Mouse (Mus musculus): ENCODE results near the gene Trub2. TPM values are rescaled to one million over a fixed set of nuclear protein-coding genes. Genes with fewer than 3 reads are reported as not detected.

Trub2 gene
- polyA plus RNA-seq, 1 experiment from 2014 or later: 38.4 TPM

- H3K4me2 ChIP-seq: no peak overlapping the region
- WGBS: 43% methylated on average over 5 of the region's 5 CpGs
- H3K4me3 ChIP-seq: no peak overlapping the region
- no peak overlapping the region for H3K9ac ChIP-seq
- ATAC-seq (ENCODE audit: borderline replicate concordance, extremely low read depth, low FRiP score, low TSS enrichment): no peak
- no peaks in the 10 kb centered on the region for H3K9me3 ChIP-seq
- H3K27me3 ChIP-seq: no peaks in the 10 kb centered on the region
- H3K27ac ChIP-seq: no peak overlapping the region
- peaks cover 4% of the 10 kb centered on the region; the same call in 1 of the 2 replicates for H3K4me1 ChIP-seq
- H3K36me3 ChIP-seq: peaks cover 33% of the 10 kb centered on the region
These were observed 48.9 kb downstream of the Trub2 start for GRCm38 (mm10) chr2:29739368-29739767.

GRCm38 (mm10) chr2:29738799-29739198, 49.5 kb downstream of the Trub2 start:
- Histone ChIP-seq H3K9ac (no peak overlapping the region), H3K27ac (no peak overlapping the region), H3K27me3 (no peaks in the 10 kb centered on the region), H3K4me1 (peaks cover 4% of the 10 kb centered on the region; the same call in 1 of the 2 replicates), H3K4me3 (no peak overlapping the region), H3K4me2 (no peak overlapping the region), H3K36me3 (peaks cover 36% of the 10 kb centered on the region), H3K9me3 (no peaks in the 10 kb centered on the region)
- ATAC-seq (ENCODE audit: borderline replicate concordance, extremely low read depth, low FRiP score, low TSS enrichment): no peak
- 47% methylated on average over 4 of the region's 4 CpGs for WGBS

GRCm38 (mm10) chr2:29737209-29737925, 50.9 kb downstream of the Trub2 start:
- no peaks in the 10 kb centered on the region for H3K27me3 ChIP-seq
- H3K27ac ChIP-seq: no peak overlapping the region
- H3K9me3 ChIP-seq: no peaks in the 10 kb centered on the region
- H3K9ac ChIP-seq: no peak overlapping the region
- no peak overlapping the region for H3K4me3 ChIP-seq
- peaks cover 41% of the 10 kb centered on the region for H3K36me3 ChIP-seq
- no peak for ATAC-seq (ENCODE audit: borderline replicate concordance, extremely low read depth, low FRiP score, low TSS enrichment)
- WGBS: 71% methylated on average over 12 of the region's 12 CpGs
- H3K4me2 ChIP-seq: no peak overlapping the region
- peaks cover 4% of the 10 kb centered on the region; the same call in 1 of the 2 replicates for H3K4me1 ChIP-seq

- WGBS: 71% methylated on average over 12 of the region's 12 CpGs
- no peak overlapping the region for H3K4me3 ChIP-seq
- no peak overlapping the region for H3K4me2 ChIP-seq
- ATAC-seq (ENCODE audit: borderline replicate concordance, extremely low read depth, low FRiP score, low TSS enrichment): peak; percentile 48
- no peaks in the 10 kb centered on the region for H3K27me3 ChIP-seq
- H3K9me3 ChIP-seq: no peaks in the 10 kb centered on the region
- H3K4me1 ChIP-seq: peaks cover 4% of the 10 kb centered on the region; the same call in 1 of the 2 replicates
- H3K9ac ChIP-seq: no peak overlapping the region
- peak overlapping the region; percentile 66; the same call in 1 of the 2 replicates for H3K27ac ChIP-seq
- peaks cover 51% of the 10 kb centered on the region for H3K36me3 ChIP-seq
These were observed 52.6 kb downstream of the Trub2 start for GRCm38 (mm10) chr2:29735708-29736107.

DNA sequence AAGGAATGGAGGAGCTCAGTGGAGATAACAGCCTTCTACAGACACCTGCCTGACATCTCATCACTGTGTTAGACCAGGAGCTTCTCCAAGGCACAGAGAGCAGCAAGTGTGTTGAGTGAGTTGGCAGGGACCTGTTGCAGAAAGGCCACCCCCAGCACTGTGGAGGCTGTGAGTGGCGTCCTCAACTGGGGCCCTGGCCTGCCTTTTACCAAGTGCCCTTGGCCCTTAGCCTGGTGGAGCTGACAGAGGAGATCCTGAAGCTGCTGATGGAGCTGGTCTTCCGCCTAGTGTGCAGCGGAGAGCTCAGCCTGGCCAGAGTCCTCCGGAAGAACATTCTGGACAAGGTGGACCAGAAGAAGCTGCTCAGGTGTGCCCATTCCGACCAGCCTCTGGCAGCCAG, 55.0 kb downstream of the Trub2 start:
- Histone ChIP-seq H3K27me3 (no peaks in the 10 kb centered on the region), H3K4me3 (no peak overlapping the region), H3K4me2 (no peak overlapping the region), H3K36me3 (peaks cover 62% of the 10 kb centered on the region), H3K4me1 (peaks cover 4% of the 10 kb centered on the region; the same call in 1 of the 2 replicates), H3K27ac (no peak overlapping the region), H3K9me3 (no peaks in the 10 kb centered on the region), H3K9ac (no peak overlapping the region)
- 94% methylated on average over 5 of the region's 5 CpGs for WGBS
- no peak for ATAC-seq (ENCODE audit: borderline replicate concordance, extremely low read depth, low FRiP score, low TSS enrichment)

GRCm38 (mm10) chr2:29732559-29732958, 55.7 kb downstream of the Trub2 start:
- 83% methylated on average over 10 of the region's 10 CpGs for WGBS
- H3K9me3 ChIP-seq: no peaks in the 10 kb centered on the region
- no peak overlapping the region for H3K9ac ChIP-seq
- ATAC-seq (ENCODE audit: borderline replicate concordance, extremely low read depth, low FRiP score, low TSS enrichment): no peak
- H3K4me3 ChIP-seq: no peak overlapping the region
- H3K4me1 ChIP-seq: peaks cover 4% of the 10 kb centered on the region; the same call in 1 of the 2 replicates
- H3K27ac ChIP-seq: no peak overlapping the region
- peaks cover 59% of the 10 kb centered on the region for H3K36me3 ChIP-seq
- no peak overlapping the region for H3K4me2 ChIP-seq
- H3K27me3 ChIP-seq: no peaks in the 10 kb centered on the region

DNA sequence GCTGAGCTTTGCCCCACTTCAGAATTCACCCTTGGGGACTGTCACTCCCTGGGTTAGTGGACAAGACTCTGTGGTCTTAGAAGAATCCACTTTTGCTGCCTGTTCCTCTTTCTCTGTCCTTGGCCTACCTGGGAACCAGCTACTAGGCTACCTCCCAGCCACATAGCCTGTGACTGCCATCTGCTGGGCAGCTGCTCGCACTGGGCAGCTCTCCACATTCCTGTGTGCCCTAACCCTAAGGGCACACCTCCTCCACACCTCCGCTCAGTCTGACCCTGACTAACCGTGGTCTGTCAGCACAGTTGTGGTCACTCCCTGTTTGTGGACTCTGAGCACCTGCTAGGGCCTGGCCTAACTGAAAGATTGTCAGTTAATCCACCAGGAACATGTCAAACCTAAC, 56.8 kb downstream of the Trub2 start:
- H3K27ac ChIP-seq: no peak overlapping the region
- no peak overlapping the region for H3K4me2 ChIP-seq
- H3K9ac ChIP-seq: no peak overlapping the region
- no peak overlapping the region for H3K4me3 ChIP-seq
- no peaks in the 10 kb centered on the region for H3K27me3 ChIP-seq
- peaks cover 55% of the 10 kb centered on the region for H3K36me3 ChIP-seq
- no peaks in the 10 kb centered on the region for H3K9me3 ChIP-seq
- 61% methylated on average over 3 of the region's 3 CpGs for WGBS
- ATAC-seq (ENCODE audit: borderline replicate concordance, extremely low read depth, low FRiP score, low TSS enrichment): no peak
- H3K4me1 ChIP-seq: peaks cover 4% of the 10 kb centered on the region; the same call in 1 of the 2 replicates

- Histone ChIP-seq H3K36me3 (peaks cover 51% of the 10 kb centered on the region), H3K27ac (no peak overlapping the region), H3K4me1 (no peaks in the 10 kb centered on the region), H3K4me2 (no peak overlapping the region), H3K27me3 (no peaks in the 10 kb centered on the region), H3K9me3 (no peaks in the 10 kb centered on the region), H3K4me3 (no peak overlapping the region), H3K9ac (no peak overlapping the region)
- no peak for ATAC-seq (ENCODE audit: borderline replicate concordance, extremely low read depth, low FRiP score, low TSS enrichment)
- WGBS: 35% methylated on average over 2 of the region's 2 CpGs
These were observed 58.8 kb downstream of the Trub2 start for GRCm38 (mm10) chr2:29729500-29729899.

DNA sequence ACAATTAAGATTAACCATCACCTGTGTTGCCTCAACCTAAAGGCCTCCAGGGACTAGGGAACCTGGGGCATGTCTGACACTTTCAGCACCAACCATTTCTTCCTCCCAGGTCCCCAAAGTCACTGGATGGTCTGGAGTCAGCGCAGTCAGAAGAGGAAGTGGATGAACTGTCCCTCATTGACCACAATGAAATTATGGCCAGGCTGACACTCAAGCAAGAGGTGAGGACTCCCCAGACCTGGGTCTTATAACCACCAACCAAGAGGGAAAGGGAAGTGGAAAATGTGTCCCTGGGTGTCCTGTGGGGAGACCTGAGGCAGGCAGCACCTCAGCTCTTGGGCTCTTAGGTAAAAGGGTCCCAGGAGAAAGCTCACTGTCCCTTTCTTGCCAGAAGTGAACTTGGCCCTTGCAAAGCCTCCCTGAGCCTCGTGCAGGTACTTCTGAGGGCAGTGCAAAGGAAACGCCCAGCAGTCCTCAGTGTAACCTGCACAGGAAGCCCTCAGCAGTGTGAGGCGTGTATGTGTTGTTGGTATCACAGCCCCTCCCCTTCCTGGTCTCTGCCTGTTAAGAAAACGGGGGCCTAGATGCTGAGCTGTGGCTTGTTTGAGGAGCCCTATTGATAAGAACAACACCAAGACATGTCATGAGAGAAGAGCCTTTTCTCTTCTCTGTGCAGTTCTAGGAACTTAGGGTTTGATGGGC, 63.5 kb downstream of the Trub2 start:
- Histone ChIP-seq H3K36me3 (peaks cover 35% of the 10 kb centered on the region), H3K4me1 (no peaks in the 10 kb centered on the region), H3K9ac (no peak overlapping the region), H3K9me3 (no peaks in the 10 kb centered on the region), H3K27ac (no peak overlapping the region), H3K4me2 (no peak overlapping the region), H3K4me3 (no peak overlapping the region), H3K27me3 (no peaks in the 10 kb centered on the region)
- ATAC-seq (ENCODE audit: borderline replicate concordance, extremely low read depth, low FRiP score, low TSS enrichment): no peak
- WGBS: 63% methylated on average over 5 of the region's 5 CpGs

DNA sequence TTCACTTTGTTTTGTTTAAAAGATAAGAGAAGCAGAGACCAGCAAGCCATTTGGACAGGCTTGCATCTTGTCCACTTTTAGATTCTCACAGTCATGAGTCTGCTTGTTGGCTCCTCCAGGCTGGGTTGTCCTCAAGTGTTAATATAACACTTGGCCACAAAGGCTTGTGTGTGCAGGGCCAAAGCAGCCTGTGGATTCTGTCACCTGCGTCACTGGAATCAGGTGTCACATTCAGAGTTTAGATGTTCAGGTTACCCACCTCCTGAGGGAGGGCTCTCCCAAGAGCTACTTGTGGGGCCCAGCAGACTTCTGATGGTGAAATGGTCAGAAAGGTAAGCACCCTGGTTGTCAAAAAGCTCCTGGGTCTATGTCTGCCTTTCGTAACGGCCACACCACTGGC, 65.2 kb downstream of the Trub2 start:
- Histone ChIP-seq H3K27ac (peak overlapping the region; percentile 39; the same call in 1 of the 2 replicates), H3K4me3 (no peak overlapping the region), H3K9ac (no peak overlapping the region), H3K36me3 (peaks cover 34% of the 10 kb centered on the region), H3K4me2 (no peak overlapping the region), H3K4me1 (no peaks in the 10 kb centered on the region), H3K9me3 (no peaks in the 10 kb centered on the region), H3K27me3 (no peaks in the 10 kb centered on the region)
- no peak for ATAC-seq (ENCODE audit: borderline replicate concordance, extremely low read depth, low FRiP score, low TSS enrichment)
- WGBS: 69% methylated on average over 3 of the region's 3 CpGs

- WGBS: 75% methylated on average over 5 of the region's 5 CpGs
- Histone ChIP-seq H3K27ac (no peak overlapping the region), H3K4me3 (no peak overlapping the region), H3K4me1 (peaks cover 24% of the 10 kb centered on the region), H3K4me2 (no peak overlapping the region), H3K27me3 (no peaks in the 10 kb centered on the region), H3K36me3 (peaks cover 20% of the 10 kb centered on the region), H3K9ac (no peak overlapping the region), H3K9me3 (no peaks in the 10 kb centered on the region)
- ATAC-seq (ENCODE audit: borderline replicate concordance, extremely low read depth, low FRiP score, low TSS enrichment): no peak
These were observed 69.7 kb downstream of the Trub2 start for GRCm38 (mm10) chr2:29718581-29718980.

DNA sequence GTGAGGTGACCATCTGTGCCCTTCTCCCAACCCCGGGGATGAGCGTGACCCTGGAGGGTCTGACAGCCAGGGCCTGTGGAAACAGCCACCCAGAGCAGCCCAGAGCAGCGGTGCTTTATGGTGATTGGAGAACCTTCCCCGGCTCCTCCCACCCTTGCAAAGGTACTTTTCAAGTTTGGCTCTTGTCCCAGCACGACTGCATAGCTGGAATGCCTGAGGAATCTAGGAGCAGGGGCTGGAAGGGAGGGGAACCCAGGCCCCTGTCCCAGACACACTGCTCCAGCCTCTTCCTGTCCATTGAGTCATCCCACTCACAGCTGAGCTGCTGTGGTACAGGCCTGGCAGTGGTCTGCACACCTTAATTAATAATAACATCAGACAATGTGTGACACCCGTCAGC, 71.6 kb downstream of the Trub2 start:
- Histone ChIP-seq H3K4me1 (peaks cover 24% of the 10 kb centered on the region), H3K4me2 (no peak overlapping the region; the same call in 1 of the 2 replicates), H3K9ac (no peak overlapping the region)

More for the DNA sequence above, 71.6 kb downstream of the Trub2 start:
- ATAC-seq (ENCODE audit: borderline replicate concordance, extremely low read depth, low FRiP score, low TSS enrichment): peak; percentile 93
- 7% methylated on average over 6 of the region's 6 CpGs for WGBS
- Histone ChIP-seq H3K27ac (peak overlapping the region; percentile 92), H3K27me3 (no peaks in the 10 kb centered on the region), H3K36me3 (peaks cover 18% of the 10 kb centered on the region), H3K9me3 (no peaks in the 10 kb centered on the region), H3K4me3 (no peak overlapping the region)

Measured in lung, embryonic 15.5 days (tissue).